8 mouse cellular contexts compared by ENCODE assay signal in the genomic region with DNA sequence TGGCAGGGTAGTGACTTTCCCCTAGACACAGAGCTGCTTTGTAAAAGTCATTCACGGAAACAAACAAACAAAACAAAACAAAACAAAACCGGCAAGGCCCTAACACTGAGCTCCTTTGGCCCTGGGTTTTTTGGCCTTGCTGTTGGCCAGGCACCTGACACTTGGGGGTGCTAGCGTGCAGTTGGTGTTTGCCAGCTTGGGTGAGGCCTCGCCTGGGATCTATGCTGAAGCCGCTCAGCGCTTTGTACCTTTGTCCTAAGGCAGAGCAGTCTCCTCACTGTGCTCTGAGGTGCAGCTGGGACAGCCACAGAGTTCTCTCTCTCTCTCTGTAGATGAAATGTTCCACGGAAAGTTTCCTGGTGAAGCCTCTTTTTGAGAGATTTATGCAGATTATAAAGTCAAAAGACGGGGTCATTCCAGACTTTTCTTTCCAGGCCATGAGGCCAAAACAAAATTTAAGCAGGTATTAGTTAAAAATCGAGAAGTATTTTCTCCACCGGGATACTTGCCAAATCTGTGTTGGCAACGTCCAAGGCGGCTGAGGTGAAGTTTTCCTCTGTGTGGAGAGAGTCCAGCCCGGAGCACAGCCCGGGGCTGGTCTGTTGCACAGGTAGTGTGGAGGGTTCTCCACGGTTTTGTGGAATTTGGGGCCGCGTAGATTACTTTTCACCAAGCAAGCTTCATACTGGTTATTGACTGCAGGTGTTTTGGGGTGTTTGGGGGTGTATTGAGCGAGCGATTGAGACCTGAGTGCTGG.
DNase-seq lines count a peak whose midpoint lies in the region; ATAC-seq and TF ChIP-seq lines count a peak whose summit lies in the region.

No protein-coding gene starts in this region.

- DNase-seq in thymus, adult 2 months: peak; percentile 26
- DNase-seq in thymus, adult 18-20 months: no peak
- peak; percentile 84 for DNase-seq in embryo, embryonic 10.5 days (ENCODE audit: low spot score)
- DNase-seq in left cerebral cortex, postnatal 25 days (ENCODE audit: low spot score in 2 of 2): peak; percentile 51 to 55
- peak; percentile 95 for DNase-seq in midbrain, embryonic 11.5 days (ENCODE audit: low spot score, missing footprints)

- H3K36me3 ChIP-seq in thymus, adult 2 months (ENCODE audit: control insufficient read depth, insufficient read depth, low read length): no peaks in the 10 kb centered on the region
- H3K36me3 ChIP-seq in intestine, postnatal 0 days (ENCODE audit: control insufficient read depth, insufficient read depth): no peaks in the 10 kb centered on the region
- H3K36me3 ChIP-seq in midbrain, embryonic 11.5 days (ENCODE audit: control insufficient read depth, insufficient read depth, low read length): no peaks in the 10 kb centered on the region
- H3K36me3 ChIP-seq in small intestine, adult 2 months (ENCODE audit: control insufficient read depth, insufficient read depth, low read length): no peaks in the 10 kb centered on the region

- no peaks in the 10 kb centered on the region for H3K9me3 ChIP-seq in intestine, postnatal 0 days (ENCODE audit: control insufficient read depth)
- no peaks in the 10 kb centered on the region for H3K9me3 ChIP-seq in midbrain, embryonic 11.5 days (ENCODE audit: control insufficient read depth, low read length)

- intact Hi-C loops in left cerebral cortex, postnatal 25 days (cut with DNase I): loop anchor here (10.0 kb wide), 1 partner anchor 154 kb away; no protein-coding TSS in a partner anchor

- no peak overlapping the region for H3K4me3 ChIP-seq in thymus, adult 2 months (ENCODE audit: control insufficient read depth, insufficient read depth, low read length)
- H3K4me3 ChIP-seq in intestine, postnatal 0 days (ENCODE audit: low read depth, low read length): no peak overlapping the region
- H3K4me3 ChIP-seq in midbrain, embryonic 11.5 days (ENCODE audit: low read depth, low read length): no peak overlapping the region
- H3K4me3 ChIP-seq in small intestine, adult 2 months (ENCODE audit: low read depth, low read length): no peak overlapping the region

- no peak for TF ChIP-seq POLR2A in thymus, adult 2 months (IDR thresholded peaks at IDR 0.05; ENCODE audit: control insufficient read depth, extremely low read depth, insufficient read depth, low read length, poor library complexity)
- no peak for TF ChIP-seq POLR2A in small intestine, adult 2 months (IDR thresholded peaks at IDR 0.05; ENCODE audit: low read depth, low read length)

- no peak overlapping the region for H3K27ac ChIP-seq in thymus, adult 2 months (ENCODE audit: control insufficient read depth, insufficient read depth, low read length)
- no peak overlapping the region for H3K27ac ChIP-seq in intestine, postnatal 0 days (ENCODE audit: low read depth, low read length)
- H3K27ac ChIP-seq in midbrain, embryonic 11.5 days (ENCODE audit: low read depth, low read length): no peak overlapping the region
- H3K27ac ChIP-seq in small intestine, adult 2 months (ENCODE audit: insufficient read depth, low read depth, low read length): no peak overlapping the region

- ATAC-seq in granulocyte monocyte progenitor cell, adult 5-6 weeks (replicated peaks; ENCODE audit: poor library complexity, severe bottlenecking): peak; percentile 67
- peak; percentile 47; the same call in 1 of the 2 replicates for ATAC-seq in intestine, postnatal 0 days
- peak; percentile 80 for ATAC-seq in midbrain, embryonic 11.5 days (ENCODE audit: low FRiP score)

- no peak overlapping the region for H3K4me2 ChIP-seq in intestine, postnatal 0 days (replicated peaks; ENCODE audit: low read depth)
- no peak overlapping the region for H3K4me2 ChIP-seq in midbrain, embryonic 11.5 days

- WGBS in thymus, adult 2 months: 67% methylated on average over 19 of the region's 19 CpGs
- 50% methylated on average over 19 of the region's 19 CpGs for WGBS in intestine, postnatal 0 days
- whole genome bisulfite sequencing in midbrain, embryonic 11.5 days: 51% methylated on average over 19 of the region's 19 CpGs
- WGBS in small intestine, adult 2 months: 29% methylated on average over 19 of the region's 19 CpGs

- H3K27me3 ChIP-seq in thymus, adult 2 months (ENCODE audit: control insufficient read depth, insufficient read depth, low read length): no peaks in the 10 kb centered on the region
- no peaks in the 10 kb centered on the region for H3K27me3 ChIP-seq in intestine, postnatal 0 days (replicated peaks; ENCODE audit: control insufficient read depth, insufficient read depth, low read length)
- no peaks in the 10 kb centered on the region for H3K27me3 ChIP-seq in midbrain, embryonic 11.5 days (ENCODE audit: control insufficient read depth, insufficient read depth, low read length)
- no peaks in the 10 kb centered on the region for H3K27me3 ChIP-seq in small intestine, adult 2 months (ENCODE audit: control insufficient read depth, insufficient read depth, low read length)

- H3K9ac ChIP-seq in intestine, postnatal 0 days (ENCODE audit: low read depth, low read length): no peak overlapping the region
- no peak overlapping the region for H3K9ac ChIP-seq in midbrain, embryonic 11.5 days (ENCODE audit: low read length)

- H3K4me1 ChIP-seq in thymus, adult 2 months (replicated peaks; ENCODE audit: control insufficient read depth, insufficient read depth, low read length): no peaks in the 10 kb centered on the region
- no peaks in the 10 kb centered on the region for H3K4me1 ChIP-seq in intestine, postnatal 0 days (replicated peaks; ENCODE audit: control insufficient read depth, insufficient read depth, low read length)
- no peaks in the 10 kb centered on the region for H3K4me1 ChIP-seq in midbrain, embryonic 11.5 days (ENCODE audit: control insufficient read depth, insufficient read depth, low read length)
- 0 out of 2 replicates have a peak, but pooled peaks cover 2% of the 10 kb centered on the region for H3K4me1 ChIP-seq in small intestine, adult 2 months (ENCODE audit: control insufficient read depth, insufficient read depth, insufficient read length, low read length)

- no peak for TF ChIP-seq CTCF in thymus, adult 2 months (IDR thresholded peaks at IDR 0.05; ENCODE audit: borderline replicate concordance, control insufficient read depth, extremely low read depth, insufficient read depth, low read length, poor library complexity)
- peak; percentile 89 for TF ChIP-seq CTCF in intestine, postnatal 0 days (IDR thresholded peaks at IDR 0.05; ENCODE audit: low read depth)
- peak; percentile 60; the same call in 1 of the 2 replicates for TF ChIP-seq CTCF in small intestine, adult 2 months (IDR thresholded peaks at IDR 0.05; ENCODE audit: extremely low read depth, insufficient read length, insufficient replicate concordance, low read depth, low read length)

Comparison
In these comparisons a context has a peak if more than half of its experiments do, and no peak if none do; other contexts are left out.
1. DNase-seq: peak in thymus, adult 2 months (single experiment), embryo, embryonic 10.5 days (single experiment), left cerebral cortex, postnatal 25 days (2 of 2) and midbrain, embryonic 11.5 days (single experiment); none in thymus, adult 18-20 months (0 of 2).
2. Peak in every context shown above with its lines, with median percentiles within 50 percentile points of each other: ATAC-seq.